Mouse (Mus musculus): ENCODE measurements around the gene Obox6. TPM values are rescaled to one million over a fixed set of nuclear protein-coding genes. Genes with fewer than 3 reads are reported as not detected.

Obox6 gene
- polyA plus RNA-seq, 1 experiment from 2014 or later = not detected

Other genes starting within 250 kb of the Obox6 start
- not detected in 2 replicates for gene Obox3, start 199.8 kb downstream of the Obox6 start, polyA plus RNA-seq (2014; fragmentation: Nextera tagmentation; extraction: Ambion mirVana)
- not detected in 2 replicates for gene Obox5, start 89.5 kb downstream of the Obox6 start, polyA plus RNA-seq (2014; fragmentation: Nextera tagmentation; extraction: Ambion mirVana)
- gene Crx, start 40.3 kb upstream of the Obox6 start, polyA plus RNA-seq (2014; fragmentation: Nextera tagmentation; extraction: Ambion mirVana) = not detected in 2 replicates
- not detected in 2 replicates for gene Crxos, start 42.9 kb upstream of the Obox6 start, polyA plus RNA-seq (2014; fragmentation: Nextera tagmentation; extraction: Ambion mirVana)
- gene Selenow, start 82.7 kb upstream of the Obox6 start, polyA plus RNA-seq (2014; fragmentation: Nextera tagmentation; extraction: Ambion mirVana) = 944 and 965 TPM in 2 replicates
- 169 and 174 TPM in 2 replicates for gene Nop53, start 106.4 kb upstream of the Obox6 start, polyA plus RNA-seq (2014; fragmentation: Nextera tagmentation; extraction: Ambion mirVana)
- gene Ehd2, start 127.9 kb upstream of the Obox6 start, polyA plus RNA-seq (2014; fragmentation: Nextera tagmentation; extraction: Ambion mirVana) = 10.4 and 11.3 TPM in 2 replicates
- gene Bicra, start 208.2 kb upstream of the Obox6 start, polyA plus RNA-seq (2014; fragmentation: Nextera tagmentation; extraction: Ambion mirVana) = 10.9 and 11.6 TPM in 2 replicates
- not detected in 2 replicates for gene Zfp541, start 222.1 kb upstream of the Obox6 start, polyA plus RNA-seq (2014; fragmentation: Nextera tagmentation; extraction: Ambion mirVana)